Comparison of ENCODE assay signal across 8 mouse cellular contexts in the genomic region with DNA sequence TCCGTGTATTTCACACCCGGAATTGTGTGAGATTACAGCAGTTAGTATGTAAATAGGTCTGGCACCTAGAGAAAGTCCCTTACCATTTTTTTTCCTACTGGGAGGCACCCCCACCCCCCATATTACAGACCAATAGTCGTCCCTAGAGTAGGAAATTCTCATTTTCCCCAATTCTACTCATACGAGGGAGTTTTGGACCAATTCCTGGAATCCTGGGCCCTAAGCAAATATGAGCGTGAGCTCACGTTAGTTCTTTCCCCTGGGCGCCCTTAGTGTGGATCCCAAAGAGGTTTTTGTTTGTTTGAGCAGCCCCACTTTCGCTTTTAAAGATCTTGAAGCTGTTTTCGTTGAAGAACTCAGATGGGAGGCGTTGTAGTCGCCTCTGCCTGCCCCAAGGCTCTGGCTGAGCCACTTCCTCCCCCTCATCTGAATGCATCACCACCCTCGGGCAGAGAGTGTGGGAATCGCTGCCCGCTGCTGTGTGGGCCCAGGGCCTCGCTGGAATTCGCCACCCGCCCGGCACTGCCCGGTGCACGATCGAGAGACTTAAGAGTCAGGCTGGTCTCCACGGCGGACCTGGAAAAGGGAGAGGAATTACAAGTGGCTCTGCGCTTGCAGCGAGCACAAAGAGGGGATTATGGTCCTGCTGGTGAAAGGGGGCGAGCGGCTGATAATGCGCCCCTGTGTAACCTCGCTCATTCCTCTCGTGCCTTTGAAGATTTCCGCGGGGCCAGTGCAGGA.
DNase-seq lines count a peak whose midpoint lies in the region; ATAC-seq and TF ChIP-seq lines count a peak whose summit lies in the region.

No protein-coding gene starts in this region.

- H3K27me3 ChIP-seq in erythroblast, embryonic 14.5 days (ENCODE audit: control insufficient read depth), result no peaks in the 10 kb centered on the region
- no peaks in the 10 kb centered on the region for H3K27me3 ChIP-seq in limb, embryonic 11.5 days (ENCODE audit: control insufficient read depth, insufficient read depth, low read length)
- H3K27me3 ChIP-seq in midbrain, embryonic 12.5 days, result no peaks in the 10 kb centered on the region
- H3K27me3 ChIP-seq in spleen, adult 2 months (ENCODE audit: control insufficient read depth, insufficient read depth, low read length), result no peaks in the 10 kb centered on the region

- no peak for ATAC-seq in erythroblast, adult 5-6 weeks (replicated peaks; ENCODE audit: low FRiP score, poor library complexity, severe bottlenecking)
- ATAC-seq in limb, embryonic 11.5 days (ENCODE audit: insufficient number of reproducible peaks, low FRiP score, low TSS enrichment, low read depth), result peak; percentile 60; the same call in 1 of the 2 replicates
- peak; percentile 97 for ATAC-seq in midbrain, embryonic 12.5 days (ENCODE audit: low FRiP score, low read depth)

- no peak overlapping the region for H3K27ac ChIP-seq in limb, embryonic 11.5 days (replicated peaks; ENCODE audit: low read depth, low read length)
- H3K27ac ChIP-seq in midbrain, embryonic 12.5 days (replicated peaks), result peak overlapping the region; percentile 92
- H3K27ac ChIP-seq in spleen, adult 2 months (ENCODE audit: insufficient read depth, low read length), result peak overlapping the region; percentile 45

- H3K4me1 ChIP-seq in erythroblast, embryonic 14.5 days (ENCODE audit: control insufficient read depth), result peaks cover 2% of the 10 kb centered on the region
- H3K4me1 ChIP-seq in limb, embryonic 11.5 days (ENCODE audit: control insufficient read depth, insufficient read depth, low read length), result no peaks in the 10 kb centered on the region
- H3K4me1 ChIP-seq in midbrain, embryonic 12.5 days, result peaks cover 33% of the 10 kb centered on the region
- peaks cover 4% of the 10 kb centered on the region; the same call in 1 of the 2 replicates for H3K4me1 ChIP-seq in spleen, adult 2 months (ENCODE audit: control insufficient read depth, insufficient read depth, insufficient read length)

- no peaks in the 10 kb centered on the region for H3K36me3 ChIP-seq in erythroblast, embryonic 14.5 days (ENCODE audit: control insufficient read depth)
- H3K36me3 ChIP-seq in limb, embryonic 11.5 days (ENCODE audit: control insufficient read depth, insufficient read depth, low read length), result no peaks in the 10 kb centered on the region
- no peaks in the 10 kb centered on the region for H3K36me3 ChIP-seq in midbrain, embryonic 12.5 days
- no peaks in the 10 kb centered on the region for H3K36me3 ChIP-seq in spleen, adult 2 months (ENCODE audit: control insufficient read depth, insufficient read depth, low read length)

- H3K9ac ChIP-seq in limb, embryonic 11.5 days (ENCODE audit: low read length), result peak overlapping the region; percentile 54
- H3K9ac ChIP-seq in midbrain, embryonic 12.5 days (replicated peaks), result peak overlapping the region; percentile 46

- no peak for TF ChIP-seq CTCF in spleen, adult 2 months (IDR thresholded peaks at IDR 0.05; ENCODE audit: extremely low read depth, insufficient read depth, insufficient read length, insufficient replicate concordance)

- H3K4me3 ChIP-seq in erythroblast, embryonic 14.5 days (replicated peaks), result peak overlapping the region; percentile 16
- H3K4me3 ChIP-seq in limb, embryonic 11.5 days (ENCODE audit: low read depth, low read length), result peak overlapping the region; percentile 21
- H3K4me3 ChIP-seq in midbrain, embryonic 12.5 days, result peak overlapping the region; percentile 37
- peak overlapping the region; percentile 61 for H3K4me3 ChIP-seq in spleen, adult 2 months (ENCODE audit: extremely low read depth, insufficient read depth, insufficient read length)

- no peaks in the 10 kb centered on the region for H3K9me3 ChIP-seq in erythroblast, embryonic 14.5 days (ENCODE audit: control insufficient read depth, low read length)
- H3K9me3 ChIP-seq in limb, embryonic 11.5 days (ENCODE audit: control insufficient read depth, low read length), result no peaks in the 10 kb centered on the region
- H3K9me3 ChIP-seq in midbrain, embryonic 12.5 days, result no peaks in the 10 kb centered on the region

- DNase-seq in embryo, embryonic 10 days (ENCODE audit: low spot score), result peak; percentile 80
- DNase-seq in gastrocnemius, postnatal 4 days (ENCODE audit: low spot score in 2 of 2), result peak; percentile 30 to 44
- DNase-seq in kidney, adult 11 months, result peak; percentile 41
- DNase-seq in limb, embryonic 11.5 days (ENCODE audit: low spot score), result peak; percentile 72
- DNase-seq in spleen, adult 2 months (ENCODE audit: low read depth in 1 of 2, low spot score in 2 of 2), result peak in 1 of 2 experiments; percentile 40

- H3K4me2 ChIP-seq in limb, embryonic 11.5 days (ENCODE audit: low read depth, severe bottlenecking), result peak overlapping the region; percentile 49
- peak overlapping the region; percentile 54 for H3K4me2 ChIP-seq in midbrain, embryonic 12.5 days (replicated peaks)

- TF ChIP-seq POLR2A in spleen, adult 2 months (IDR thresholded peaks at IDR 0.05; ENCODE audit: low read depth, low read length), result no peak

- 4% methylated on average over 32 of the region's 32 CpGs for WGBS in limb, embryonic 11.5 days
- 1% methylated on average over 32 of the region's 32 CpGs for WGBS in midbrain, embryonic 12.5 days
- 8% methylated on average over 32 of the region's 32 CpGs for WGBS in spleen, adult 2 months
